Mouse (Mus musculus): ENCODE measurements around the gene Zfp358. TPM values are rescaled to one million over a fixed set of nuclear protein-coding genes. Genes with fewer than 3 reads are reported as not detected.

Gene Zfp358
- polyA plus RNA-seq, 1 experiment from 2014 or later = 32.1 TPM

DNA sequence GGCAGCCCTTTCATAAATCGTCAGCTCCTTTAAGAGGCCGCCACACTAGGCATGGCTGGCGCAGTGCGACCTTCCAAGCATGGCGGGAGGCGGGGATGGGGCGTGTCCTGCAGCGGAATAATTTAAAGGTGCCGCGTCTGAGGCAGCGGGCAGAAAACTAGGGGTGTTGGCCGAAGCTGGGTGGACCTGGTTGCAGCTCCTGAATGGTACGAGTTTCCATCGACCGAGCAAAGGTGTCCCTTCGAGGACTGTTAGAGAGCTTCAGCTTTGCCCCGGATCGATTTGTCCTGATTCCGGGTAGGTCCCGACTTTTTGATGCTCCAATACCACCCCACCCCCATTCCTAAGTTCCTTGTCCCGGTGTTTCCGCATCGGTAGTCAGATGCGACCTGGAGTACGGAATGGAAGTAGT is 22.3 kb downstream of the Zfp358 start, which contains the start of gene Pnpla6:
Gene Pnpla6, plus strand, starts transcription at position 125 of the 412 bp plus-strand sequence.
- WGBS = under 1% methylated on average over 25 of the region's 25 CpGs
- H3K27ac ChIP-seq (ENCODE audit: low read length) = peak within 1 kb of the TSS; percentile 86
- peak within 1 kb of the TSS; percentile 80 for H3K9ac ChIP-seq (ENCODE audit: low read length)
- peak; percentile 75 for ATAC-seq (ENCODE audit: insufficient read depth, low FRiP score)
- peak within 1 kb of the TSS; percentile 95 for H3K4me2 ChIP-seq (ENCODE audit: low read depth, low read length)
- no peaks in the 10 kb centered on the region for H3K36me3 ChIP-seq (ENCODE audit: control insufficient read depth, insufficient read depth, low read length)
- H3K27me3 ChIP-seq (ENCODE audit: control insufficient read depth, insufficient read depth, low read length) = no peaks in the 10 kb centered on the region
- H3K4me3 ChIP-seq (replicated peaks; ENCODE audit: low read length) = peak within 1 kb of the TSS; percentile 77
- H3K9me3 ChIP-seq (replicated peaks; ENCODE audit: control insufficient read depth, low read length) = no peaks in the 10 kb centered on the region
- peaks cover 6% of the 10 kb centered on the region; the same call in 1 of the 2 replicates for H3K4me1 ChIP-seq (ENCODE audit: control insufficient read depth, insufficient read depth, low read length)

GRCm38 (mm10) chr8:3515771-3516417 is 23.0 kb downstream of the Zfp358 start:
- peak; percentile 9 for ATAC-seq (ENCODE audit: insufficient read depth, low FRiP score)
- Histone ChIP-seq H3K4me1 (ENCODE audit: control insufficient read depth, insufficient read depth, low read length) (peaks cover 6% of the 10 kb centered on the region; the same call in 1 of the 2 replicates), H3K36me3 (ENCODE audit: control insufficient read depth, insufficient read depth, low read length) (no peaks in the 10 kb centered on the region; the same call in 1 of the 2 replicates), H3K9me3 (replicated peaks; ENCODE audit: control insufficient read depth, low read length) (no peaks in the 10 kb centered on the region), H3K27me3 (ENCODE audit: control insufficient read depth, insufficient read depth, low read length) (no peaks in the 10 kb centered on the region), H3K4me2 (ENCODE audit: low read depth, low read length) (peak overlapping the region; percentile 95), H3K9ac (ENCODE audit: low read length) (peak overlapping the region; percentile 80), H3K27ac (ENCODE audit: low read length) (peak overlapping the region; percentile 86), H3K4me3 (replicated peaks; ENCODE audit: low read length) (peak overlapping the region; percentile 77)
- WGBS = 0% methylated on average over 25 of the region's 25 CpGs

GRCm38 (mm10) chr8:3516450-3517116 is 23.6 kb downstream of the Zfp358 start:
- Histone ChIP-seq H3K9me3 (replicated peaks; ENCODE audit: control insufficient read depth, low read length) (no peaks in the 10 kb centered on the region), H3K4me2 (ENCODE audit: low read depth, low read length) (peak overlapping the region; percentile 95), H3K4me3 (replicated peaks; ENCODE audit: low read length) (peak overlapping the region; percentile 77), H3K4me1 (ENCODE audit: control insufficient read depth, insufficient read depth, low read length) (peaks cover 6% of the 10 kb centered on the region; the same call in 1 of the 2 replicates), H3K36me3 (ENCODE audit: control insufficient read depth, insufficient read depth, low read length) (no peaks in the 10 kb centered on the region; the same call in 1 of the 2 replicates), H3K27ac (ENCODE audit: low read length) (peak overlapping the region; percentile 86), H3K27me3 (ENCODE audit: control insufficient read depth, insufficient read depth, low read length) (no peaks in the 10 kb centered on the region), H3K9ac (ENCODE audit: low read length) (peak overlapping the region; percentile 80)
- WGBS = under 1% methylated on average over 36 of the region's 36 CpGs
- ATAC-seq (ENCODE audit: insufficient read depth, low FRiP score) = peak; percentile 87

DNA sequence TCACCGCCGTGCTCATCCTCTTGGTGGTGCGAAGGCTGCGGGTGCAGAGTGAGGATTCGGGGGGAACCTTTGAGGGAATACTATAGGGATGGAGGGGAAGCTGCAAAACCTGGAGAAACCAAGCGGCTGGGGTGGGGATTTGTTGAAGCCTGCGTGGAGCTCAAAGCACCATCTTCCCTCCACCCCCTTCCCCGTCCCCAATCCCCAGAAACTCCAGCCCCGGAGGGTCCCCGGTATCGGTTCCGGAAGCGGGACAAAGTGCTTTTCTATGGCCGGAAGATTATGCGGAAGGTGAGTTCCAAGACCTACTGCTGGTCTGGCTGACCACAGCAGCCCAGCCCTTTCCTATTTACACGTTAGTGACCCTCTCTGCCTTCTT is 24.2 kb downstream of the Zfp358 start:
- Histone ChIP-seq H3K27ac (ENCODE audit: low read length) (peak overlapping the region; percentile 53; the same call in 1 of the 2 replicates), H3K4me2 (ENCODE audit: low read depth, low read length) (peak overlapping the region; percentile 95), H3K9me3 (replicated peaks; ENCODE audit: control insufficient read depth, low read length) (no peaks in the 10 kb centered on the region), H3K9ac (ENCODE audit: low read length) (peak overlapping the region; percentile 80), H3K4me1 (ENCODE audit: control insufficient read depth, insufficient read depth, low read length) (peaks cover 6% of the 10 kb centered on the region; the same call in 1 of the 2 replicates), H3K27me3 (ENCODE audit: control insufficient read depth, insufficient read depth, low read length) (no peaks in the 10 kb centered on the region), H3K36me3 (ENCODE audit: control insufficient read depth, insufficient read depth, low read length) (peaks cover under 1% of the 10 kb centered on the region), H3K4me3 (replicated peaks; ENCODE audit: low read length) (peak overlapping the region; percentile 77)
- ATAC-seq (ENCODE audit: insufficient read depth, low FRiP score) = no peak
- WGBS = 5% methylated on average over 16 of the region's 16 CpGs

- H3K4me1 ChIP-seq (ENCODE audit: control insufficient read depth, insufficient read depth, low read length) = peaks cover 3% of the 10 kb centered on the region; the same call in 1 of the 2 replicates
- no peak overlapping the region for H3K4me2 ChIP-seq (ENCODE audit: low read depth, low read length)
- peak; percentile 53; the same call in 1 of the 2 replicates for ATAC-seq (ENCODE audit: insufficient read depth, low FRiP score)
- H3K9ac ChIP-seq (ENCODE audit: low read length) = no peak overlapping the region
- H3K36me3 ChIP-seq (ENCODE audit: control insufficient read depth, insufficient read depth, low read length) = peaks cover 30% of the 10 kb centered on the region
- no peak overlapping the region for H3K4me3 ChIP-seq (replicated peaks; ENCODE audit: low read length)
- H3K27me3 ChIP-seq (ENCODE audit: control insufficient read depth, insufficient read depth, low read length) = no peaks in the 10 kb centered on the region
- 87% methylated on average over 13 of the region's 13 CpGs for WGBS
- H3K27ac ChIP-seq (ENCODE audit: low read length) = no peak overlapping the region
- H3K9me3 ChIP-seq (replicated peaks; ENCODE audit: control insufficient read depth, low read length) = no peaks in the 10 kb centered on the region
Measured at GRCm38 (mm10) chr8:3522007-3522697, 29.2 kb downstream of the Zfp358 start.

GRCm38 (mm10) chr8:3530816-3531215 is 37.9 kb downstream of the Zfp358 start:
- 92% methylated on average over 5 of the region's 5 CpGs for WGBS
- no peaks in the 10 kb centered on the region for H3K27me3 ChIP-seq (ENCODE audit: control insufficient read depth, insufficient read depth, low read length)
- H3K9me3 ChIP-seq (replicated peaks; ENCODE audit: control insufficient read depth, low read length) = no peaks in the 10 kb centered on the region
- no peak overlapping the region for H3K4me2 ChIP-seq (ENCODE audit: low read depth, low read length)
- ATAC-seq (ENCODE audit: insufficient read depth, low FRiP score) = no peak
- no peaks in the 10 kb centered on the region for H3K4me1 ChIP-seq (ENCODE audit: control insufficient read depth, insufficient read depth, low read length)
- no peak overlapping the region for H3K9ac ChIP-seq (ENCODE audit: low read length)
- H3K4me3 ChIP-seq (replicated peaks; ENCODE audit: low read length) = no peak overlapping the region
- peaks cover 24% of the 10 kb centered on the region for H3K36me3 ChIP-seq (ENCODE audit: control insufficient read depth, insufficient read depth, low read length)
- H3K27ac ChIP-seq (ENCODE audit: low read length) = no peak overlapping the region

DNA sequence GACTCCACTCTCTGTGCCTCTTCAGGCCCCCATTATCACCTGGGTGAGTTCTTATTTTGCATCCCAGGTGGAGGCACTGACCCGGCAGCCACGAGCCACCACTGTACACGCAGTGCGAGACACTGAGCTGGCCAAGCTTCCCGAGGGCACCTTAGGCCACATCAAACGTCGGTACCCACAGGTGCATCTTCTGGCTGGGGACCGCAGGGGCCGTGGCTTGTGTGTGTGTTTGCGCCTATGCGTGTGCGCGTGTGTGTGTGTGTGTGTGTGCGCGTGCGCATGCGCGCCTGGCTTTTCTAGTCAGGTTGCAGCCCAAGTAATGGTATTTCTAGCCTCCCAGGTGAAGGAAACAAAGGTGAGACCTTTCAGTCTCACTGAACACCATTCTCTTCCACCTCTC is 39.0 kb downstream of the Zfp358 start:
- H3K9me3 ChIP-seq (replicated peaks; ENCODE audit: control insufficient read depth, low read length) = no peaks in the 10 kb centered on the region
- H3K4me2 ChIP-seq (ENCODE audit: low read depth, low read length) = no peak overlapping the region
- WGBS = 96% methylated on average over 18 of the region's 18 CpGs
- H3K27me3 ChIP-seq (ENCODE audit: control insufficient read depth, insufficient read depth, low read length) = no peaks in the 10 kb centered on the region
- no peak overlapping the region for H3K9ac ChIP-seq (ENCODE audit: low read length)
- no peak for ATAC-seq (ENCODE audit: insufficient read depth, low FRiP score)
- H3K27ac ChIP-seq (ENCODE audit: low read length) = no peak overlapping the region
- no peaks in the 10 kb centered on the region for H3K4me1 ChIP-seq (ENCODE audit: control insufficient read depth, insufficient read depth, low read length)
- no peak overlapping the region for H3K4me3 ChIP-seq (replicated peaks; ENCODE audit: low read length)
- H3K36me3 ChIP-seq (ENCODE audit: control insufficient read depth, insufficient read depth, low read length) = peaks cover 18% of the 10 kb centered on the region

- Histone ChIP-seq H3K9ac (ENCODE audit: low read length) (no peak overlapping the region), H3K27ac (ENCODE audit: low read length) (no peak overlapping the region), H3K9me3 (replicated peaks; ENCODE audit: control insufficient read depth, low read length) (no peaks in the 10 kb centered on the region), H3K4me2 (ENCODE audit: low read depth, low read length) (no peak overlapping the region), H3K27me3 (ENCODE audit: control insufficient read depth, insufficient read depth, low read length) (no peaks in the 10 kb centered on the region), H3K4me3 (replicated peaks; ENCODE audit: low read length) (no peak overlapping the region), H3K4me1 (ENCODE audit: control insufficient read depth, insufficient read depth, low read length) (no peaks in the 10 kb centered on the region), H3K36me3 (ENCODE audit: control insufficient read depth, insufficient read depth, low read length) (peaks cover 34% of the 10 kb centered on the region)
- no peak for ATAC-seq (ENCODE audit: insufficient read depth, low FRiP score)
- WGBS = 61% methylated on average over 15 of the region's 15 CpGs
Measured at GRCm38 (mm10) chr8:3536053-3536841, 43.3 kb downstream of the Zfp358 start.
